Mouse (Mus musculus): Measurements from ENCODE around the gene Ube2n.

GRCm38 (mm10) chr10:95555866-95556265 is 40.9 kb downstream of the Ube2n start:
- no peak for TF ChIP-seq CTCF (IDR thresholded peaks at IDR 0.05)
- no peak for TF ChIP-seq EP300 (IDR thresholded peaks at IDR 0.05)

Data from lung, postnatal 0 days (tissue).